Mouse (Mus musculus): ENCODE measurements around the gene Tcte2. TPM values are rescaled to one million over a fixed set of nuclear protein-coding genes. Genes with fewer than 3 reads are reported as not detected.
"Not testable (repeated sequence)": the region's sequence is repeated elsewhere in the genome, so short reads cannot be mapped to it uniquely, and the experiment has no call there.

Tcte2 gene
- 5.6 and 6.1 TPM in 2 replicates for polyA plus RNA-seq (2016; fragmentation: Nextera tagmentation; extraction: Ambion mirVana)

- Histone ChIP-seq H3K36me3 (no peaks in the 10 kb centered on the region), H3K9me3 (replicated peaks) (no peaks in the 10 kb centered on the region), H3K4me3 (peak within 1 kb of the TSS; percentile 96), H3K27me3 (ENCODE audit: low read depth, poor library complexity, severe bottlenecking) (no peaks in the 10 kb centered on the region), H3K27ac (replicated peaks) (peak within 1 kb of the TSS; percentile 95), H3K4me1 (peaks cover 40% of the 10 kb centered on the region)
- peak; percentile 60 for DNase-seq (ENCODE audit: low spot score)
- under 1% methylated on average over 60 of the region's 74 CpGs for WGBS
These were observed at the start of gene Tcte2 for GRCm38 (mm10) chr17:13761179-13761913. Gene Tcte2 (minus strand): TSS chr17:13761825.

GRCm38 (mm10) chr17:13806016-13806415, 44.4 kb upstream of the Tcte2 start:
- Histone ChIP-seq H3K4me1 (no peaks in the 10 kb centered on the region), H3K27me3 (ENCODE audit: low read depth, poor library complexity, severe bottlenecking) (no peaks in the 10 kb centered on the region), H3K36me3 (peaks cover 64% of the 10 kb centered on the region), H3K4me3 (no peak overlapping the region), H3K27ac (replicated peaks) (no peak overlapping the region), H3K9me3 (replicated peaks) (no peaks in the 10 kb centered on the region)
- no peak for DNase-seq (ENCODE audit: low spot score)
- 100% methylated on average over 1 of the region's 1 CpGs for WGBS

GRCm38 (mm10) chr17:13802836-13803408, 41.3 kb upstream of the Tcte2 start:
- H3K4me1 ChIP-seq: no peaks in the 10 kb centered on the region
- no peaks in the 10 kb centered on the region for H3K27me3 ChIP-seq (ENCODE audit: low read depth, poor library complexity, severe bottlenecking)
- no peaks in the 10 kb centered on the region for H3K9me3 ChIP-seq (replicated peaks)
- WGBS: 84% methylated on average over 2 of the region's 2 CpGs
- H3K36me3 ChIP-seq: peaks cover 37% of the 10 kb centered on the region
- DNase-seq (ENCODE audit: low spot score): no peak
- H3K4me3 ChIP-seq: no peak overlapping the region
- H3K27ac ChIP-seq (replicated peaks): no peak overlapping the region

- no peaks in the 10 kb centered on the region for H3K36me3 ChIP-seq
- 77% methylated on average over 1 of the region's 1 CpGs for WGBS
- no peak for DNase-seq (ENCODE audit: low spot score)
- no peak overlapping the region for H3K4me3 ChIP-seq
- no peaks in the 10 kb centered on the region for H3K27me3 ChIP-seq (ENCODE audit: low read depth, poor library complexity, severe bottlenecking)
- H3K27ac ChIP-seq (replicated peaks): no peak overlapping the region
- H3K4me1 ChIP-seq: no peaks in the 10 kb centered on the region
- no peaks in the 10 kb centered on the region for H3K9me3 ChIP-seq (replicated peaks)
These were observed 36.1 kb upstream of the Tcte2 start for GRCm38 (mm10) chr17:13797691-13798090.

GRCm38 (mm10) chr17:13790033-13790432, 28.4 kb upstream of the Tcte2 start:
- not testable (repeated sequence) for DNase-seq (ENCODE audit: low spot score); H3K4me1 ChIP-seq; H3K27me3 ChIP-seq (ENCODE audit: low read depth, poor library complexity, severe bottlenecking); H3K9me3 ChIP-seq (replicated peaks); H3K36me3 ChIP-seq; H3K4me3 ChIP-seq; H3K27ac ChIP-seq (replicated peaks)
- WGBS: 95% methylated on average over 2 of the region's 2 CpGs

GRCm38 (mm10) chr17:13783469-13783868, 21.8 kb upstream of the Tcte2 start:
- Histone ChIP-seq H3K4me1 (no peaks in the 10 kb centered on the region), H3K36me3 (0 out of 2 replicates have a peak, but pooled peaks cover 2% of the 10 kb centered on the region), H3K4me3 (no peak overlapping the region), H3K27ac (replicated peaks) (no peak overlapping the region), H3K27me3 (ENCODE audit: low read depth, poor library complexity, severe bottlenecking) (no peaks in the 10 kb centered on the region), H3K9me3 (replicated peaks) (no peaks in the 10 kb centered on the region)
- WGBS: 89% methylated on average over 1 of the region's 1 CpGs
- DNase-seq (ENCODE audit: low spot score): no peak

- 0 out of 2 replicates have a peak, but pooled peaks cover 2% of the 10 kb centered on the region for H3K36me3 ChIP-seq
- no peaks in the 10 kb centered on the region for H3K4me1 ChIP-seq
- H3K9me3 ChIP-seq (replicated peaks): no peaks in the 10 kb centered on the region
- 95% methylated on average over 5 of the region's 5 CpGs for WGBS
- DNase-seq (ENCODE audit: low spot score): no peak
- H3K27me3 ChIP-seq (ENCODE audit: low read depth, poor library complexity, severe bottlenecking): no peaks in the 10 kb centered on the region
- H3K4me3 ChIP-seq: no peak overlapping the region
- H3K27ac ChIP-seq (replicated peaks): no peak overlapping the region
These were observed 20.3 kb upstream of the Tcte2 start for GRCm38 (mm10) chr17:13781948-13782347.

GRCm38 (mm10) chr17:13778865-13779264, 17.2 kb upstream of the Tcte2 start:
- H3K4me1 ChIP-seq: no peaks in the 10 kb centered on the region
- H3K27ac ChIP-seq (replicated peaks): no peak overlapping the region
- no peaks in the 10 kb centered on the region for H3K27me3 ChIP-seq (ENCODE audit: low read depth, poor library complexity, severe bottlenecking)
- 95% methylated on average over 1 of the region's 1 CpGs for whole genome bisulfite sequencing
- H3K4me3 ChIP-seq: no peak overlapping the region
- H3K9me3 ChIP-seq (replicated peaks): no peaks in the 10 kb centered on the region
- DNase-seq (ENCODE audit: low spot score): no peak
- 0 out of 2 replicates have a peak, but pooled peaks cover 2% of the 10 kb centered on the region for H3K36me3 ChIP-seq

- Histone ChIP-seq H3K4me3 (no peak overlapping the region), H3K9me3 (replicated peaks) (no peaks in the 10 kb centered on the region), H3K27me3 (ENCODE audit: low read depth, poor library complexity, severe bottlenecking) (no peaks in the 10 kb centered on the region), H3K36me3 (0 out of 2 replicates have a peak, but pooled peaks cover 2% of the 10 kb centered on the region), H3K27ac (replicated peaks) (no peak overlapping the region), H3K4me1 (no peaks in the 10 kb centered on the region)
- DNase-seq (ENCODE audit: low spot score): no peak
- WGBS: 82% methylated on average over 2 of the region's 2 CpGs
These were observed 16.1 kb upstream of the Tcte2 start for GRCm38 (mm10) chr17:13777676-13778075.

- Histone ChIP-seq H3K27ac (replicated peaks) (no peak overlapping the region), H3K4me3 (no peak overlapping the region), H3K36me3 (peaks cover 11% of the 10 kb centered on the region), H3K27me3 (ENCODE audit: low read depth, poor library complexity, severe bottlenecking) (no peaks in the 10 kb centered on the region), H3K4me1 (0 out of 2 replicates have a peak, but pooled peaks cover 3% of the 10 kb centered on the region), H3K9me3 (replicated peaks) (no peaks in the 10 kb centered on the region)
- 95% methylated on average over 3 of the region's 3 CpGs for WGBS
- no peak for DNase-seq (ENCODE audit: low spot score)
These were observed 7.6 kb upstream of the Tcte2 start for GRCm38 (mm10) chr17:13769256-13769655.

- Histone ChIP-seq H3K27me3 (ENCODE audit: low read depth, poor library complexity, severe bottlenecking) (no peaks in the 10 kb centered on the region), H3K36me3 (peaks cover 11% of the 10 kb centered on the region), H3K4me1 (0 out of 2 replicates have a peak, but pooled peaks cover 3% of the 10 kb centered on the region), H3K9me3 (replicated peaks) (no peaks in the 10 kb centered on the region), H3K4me3 (no peak overlapping the region), H3K27ac (replicated peaks) (no peak overlapping the region)
- no peak for DNase-seq (ENCODE audit: low spot score)
- 92% methylated on average over 1 of the region's 1 CpGs for WGBS
These were observed 6.9 kb upstream of the Tcte2 start for GRCm38 (mm10) chr17:13768531-13768930.

GRCm38 (mm10) chr17:13764911-13765310, 3.3 kb upstream of the Tcte2 start:
- not testable (repeated sequence) for H3K4me3 ChIP-seq; DNase-seq (ENCODE audit: low spot score); H3K9me3 ChIP-seq (replicated peaks); H3K36me3 ChIP-seq; H3K27me3 ChIP-seq (ENCODE audit: low read depth, poor library complexity, severe bottlenecking); H3K27ac ChIP-seq (replicated peaks)
- peaks cover 23% of the 10 kb centered on the region for H3K4me1 ChIP-seq
- 95% methylated on average over 2 of the region's 2 CpGs for WGBS

- H3K4me3 ChIP-seq: no peak overlapping the region
- peaks cover 30% of the 10 kb centered on the region for H3K4me1 ChIP-seq
- no peak for DNase-seq (ENCODE audit: low spot score)
- no peak overlapping the region for H3K27ac ChIP-seq (replicated peaks)
- H3K9me3 ChIP-seq (replicated peaks): no peaks in the 10 kb centered on the region
- no peaks in the 10 kb centered on the region for H3K27me3 ChIP-seq (ENCODE audit: low read depth, poor library complexity, severe bottlenecking)
- WGBS: 95% methylated on average over 1 of the region's 1 CpGs
- H3K36me3 ChIP-seq: peaks cover 3% of the 10 kb centered on the region
These were observed 2.2 kb upstream of the Tcte2 start for GRCm38 (mm10) chr17:13763819-13764218.
